Mouse (Mus musculus): ENCODE measurements around the gene Ces1h.
A peak's percentile ranks its signal among the peaks of the same experiment; 100 is the strongest.

Gene Ces1h

GRCm38 (mm10) chr8:93379625-93380024 lies at the start of gene Ces1h:
TSS of gene Ces1h (minus strand) at chr8:93379725.
- DNase-seq: no peak

GRCm38 (mm10) chr8:93427195-93427594 lies 47.7 kb upstream of the Ces1h start:
- DNase-seq: no peak

- no peak for DNase-seq
Measured at GRCm38 (mm10) chr8:93415387-93415786, 35.9 kb upstream of the Ces1h start.

- no peak for DNase-seq
Measured at GRCm38 (mm10) chr8:93408830-93409229, 29.3 kb upstream of the Ces1h start.

- DNase-seq: no peak
Measured at GRCm38 (mm10) chr8:93399698-93400097, 20.2 kb upstream of the Ces1h start.

GRCm38 (mm10) chr8:93398044-93398443 lies 18.5 kb upstream of the Ces1h start:
- DNase-seq: peak; percentile 49

GRCm38 (mm10) chr8:93394079-93394619 lies 14.6 kb upstream of the Ces1h start:
- peak; percentile 15 for DNase-seq

GRCm38 (mm10) chr8:93369481-93369880 lies 10.0 kb downstream of the Ces1h start:
- no peak for DNase-seq

GRCm38 (mm10) chr8:93360113-93360512 lies 19.4 kb downstream of the Ces1h start:
- DNase-seq: no peak

- DNase-seq: no peak
Measured at GRCm38 (mm10) chr8:93339531-93339930, 40.0 kb downstream of the Ces1h start.

GRCm38 (mm10) chr8:93337207-93337606 lies 42.3 kb downstream of the Ces1h start, which contains the start of gene Ces1g:
TSS of gene Ces1g (minus strand) at chr8:93337308.
- DNase-seq: no peak

GRCm38 (mm10) chr8:93332703-93333102 lies 46.8 kb downstream of the Ces1h start:
- peak; percentile 20 for DNase-seq

GRCm38 (mm10) chr8:93331151-93331550 lies 48.4 kb downstream of the Ces1h start:
- DNase-seq: no peak

- DNase-seq: no peak
Measured at GRCm38 (mm10) chr8:93325123-93325522, 54.4 kb downstream of the Ces1h start.

- DNase-seq: no peak
Measured at GRCm38 (mm10) chr8:93317031-93317430, 62.5 kb downstream of the Ces1h start.

- no peak for DNase-seq
Measured at GRCm38 (mm10) chr8:93315557-93315956, 64.0 kb downstream of the Ces1h start.
